Mouse (Mus musculus): ENCODE measurements around the gene Gatb.

Gatb gene

DNA sequence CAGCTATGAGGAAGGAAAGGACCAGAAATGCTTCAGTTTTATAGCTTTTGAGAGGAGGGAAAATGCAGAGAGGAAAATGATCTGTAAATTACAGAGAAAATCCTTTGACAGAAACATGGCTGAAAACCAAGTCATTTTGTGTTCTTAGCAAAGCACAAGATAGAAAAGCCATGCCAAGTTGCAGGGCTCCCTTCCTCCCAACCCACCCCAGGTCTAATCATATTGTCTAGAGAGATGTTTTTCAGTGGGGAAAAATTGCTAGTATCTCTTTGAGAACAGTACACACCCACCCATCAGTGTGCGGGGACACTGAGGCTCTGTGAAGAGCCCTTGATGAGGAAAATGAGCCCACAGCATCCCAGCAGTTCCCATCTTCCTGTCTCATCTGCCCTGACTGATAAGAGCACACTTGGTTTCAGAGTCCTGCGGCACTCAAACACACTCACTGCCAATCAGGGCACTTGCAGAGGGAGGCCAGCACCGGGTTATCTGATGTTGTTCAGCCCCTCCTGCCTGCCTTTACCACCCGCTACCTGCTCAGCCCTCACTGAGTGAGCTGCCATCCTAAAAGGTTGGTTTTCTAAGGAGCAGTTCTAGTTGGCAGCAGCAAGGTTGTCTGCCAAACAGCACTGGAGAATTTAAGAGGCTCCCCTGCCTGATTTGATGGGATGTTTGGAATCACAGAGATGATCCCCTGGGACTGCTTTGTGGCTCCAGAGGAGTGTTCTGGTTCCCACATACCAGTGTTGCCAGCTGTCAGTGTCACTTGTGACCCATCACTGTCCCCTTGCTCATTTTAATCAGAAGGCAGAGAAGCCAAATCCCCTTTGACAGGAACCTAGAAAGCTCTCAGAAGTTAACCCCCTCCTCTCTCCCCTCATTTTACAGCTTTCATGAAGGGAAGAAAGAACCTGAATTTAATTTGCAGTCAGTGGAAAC, 79.1 kb downstream of the Gatb start:
- DNase-seq (ENCODE audit: low spot score in 2 of 2), result no peak

DNA sequence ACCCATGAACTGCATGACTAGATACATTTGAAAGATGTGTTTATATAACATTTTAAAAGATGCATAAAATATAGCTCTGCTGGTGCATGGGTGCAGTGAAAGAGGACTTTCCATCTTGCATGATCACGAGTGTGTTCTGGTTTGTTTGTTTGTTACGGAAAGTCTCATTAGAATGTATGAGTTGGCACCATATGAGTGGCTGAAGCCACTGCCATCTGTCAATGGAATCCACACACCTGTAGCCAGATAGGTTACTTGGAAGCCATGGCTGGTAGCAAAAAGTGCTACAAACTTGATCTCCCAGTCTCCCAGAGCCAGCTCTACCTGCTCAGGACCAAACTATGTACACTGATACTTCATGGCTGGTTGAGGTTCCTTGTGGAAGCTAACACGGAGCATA, 81.6 kb downstream of the Gatb start:
- no peak for DNase-seq (ENCODE audit: low spot score in 2 of 2)

DNA sequence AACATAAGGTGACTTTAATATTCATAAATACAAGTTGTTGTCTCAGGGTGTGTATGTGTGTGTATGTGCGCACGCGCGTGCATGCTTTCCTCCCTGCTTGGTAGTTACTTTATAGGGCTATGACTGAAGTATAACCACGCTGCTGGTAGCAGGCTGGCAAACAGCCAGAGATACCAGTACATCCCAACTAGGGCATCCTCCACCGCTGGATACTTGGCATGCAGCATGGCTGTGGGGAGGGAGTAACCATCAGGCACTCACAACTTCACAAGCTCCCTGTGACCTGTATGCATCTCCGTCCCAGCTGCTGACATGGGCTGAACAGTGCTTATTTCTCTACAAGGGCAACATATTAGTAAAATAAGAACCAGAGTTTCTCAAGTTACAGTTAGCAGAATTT, 85.8 kb downstream of the Gatb start:
- DNase-seq (ENCODE audit: low spot score in 2 of 2), result no peak

DNA sequence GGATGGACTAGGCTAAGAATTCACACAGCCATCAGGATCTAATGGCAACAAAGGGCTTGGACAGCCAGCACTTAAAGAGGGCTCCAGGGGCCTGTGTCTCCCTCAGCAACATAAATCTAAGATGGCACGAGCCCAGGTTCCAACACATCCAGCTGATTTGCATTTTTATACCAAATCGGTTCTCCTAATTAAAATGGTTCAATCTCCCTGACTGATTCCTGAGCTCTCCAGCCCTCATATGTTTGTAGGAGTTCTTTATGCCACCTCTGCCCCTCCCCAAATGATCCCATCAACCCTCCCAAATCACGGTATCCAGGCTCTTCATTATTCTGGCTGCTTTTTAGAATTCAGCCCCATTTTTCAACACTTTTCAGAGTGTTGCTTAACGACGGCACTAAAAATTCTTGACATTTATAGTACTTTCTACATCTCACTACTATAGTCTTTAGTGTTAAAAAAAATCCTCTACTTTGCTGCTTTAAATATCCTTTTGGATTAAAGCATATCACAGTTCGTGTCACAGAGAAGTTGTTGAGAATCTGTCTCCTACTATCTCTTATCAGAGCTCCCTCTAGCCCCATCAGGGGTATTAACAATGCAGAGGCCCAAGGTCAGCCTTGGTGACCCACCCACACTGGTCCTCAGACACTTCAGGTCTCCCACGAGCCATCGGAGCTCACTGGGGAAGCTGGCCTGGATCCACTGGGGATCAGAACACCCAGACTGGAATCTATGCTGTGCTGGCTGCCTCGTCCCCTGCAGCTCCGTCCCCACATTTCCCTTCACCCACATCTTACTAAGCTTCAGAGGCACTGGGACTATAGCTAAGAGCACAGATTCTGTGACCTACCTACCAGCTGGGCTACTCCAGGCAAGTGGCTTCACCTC, 88.3 kb downstream of the Gatb start:
- DNase-seq (ENCODE audit: low spot score in 2 of 2), result peak in 1 of 2 experiments; percentile 49

DNA sequence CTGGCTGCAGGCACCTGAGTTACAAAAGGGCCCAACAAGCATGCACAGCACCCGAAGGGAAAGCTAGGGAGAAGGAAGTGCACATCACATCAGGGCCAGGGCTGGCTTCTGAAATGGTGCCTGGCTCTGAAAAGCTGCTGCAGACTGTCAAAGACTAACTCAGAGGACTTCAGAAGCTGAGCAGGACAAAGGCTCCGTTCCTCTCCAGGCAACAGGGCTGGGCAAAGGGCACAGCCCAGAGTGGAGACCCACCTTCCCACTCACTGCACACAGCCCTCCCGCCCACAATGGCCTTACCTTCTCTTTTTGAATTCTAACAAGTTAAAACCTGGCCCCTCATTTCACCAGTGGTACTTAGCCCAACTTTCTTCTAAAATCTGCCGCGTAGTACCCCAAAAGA, 89.9 kb downstream of the Gatb start:
- no peak for DNase-seq (ENCODE audit: low spot score in 2 of 2)

DNA sequence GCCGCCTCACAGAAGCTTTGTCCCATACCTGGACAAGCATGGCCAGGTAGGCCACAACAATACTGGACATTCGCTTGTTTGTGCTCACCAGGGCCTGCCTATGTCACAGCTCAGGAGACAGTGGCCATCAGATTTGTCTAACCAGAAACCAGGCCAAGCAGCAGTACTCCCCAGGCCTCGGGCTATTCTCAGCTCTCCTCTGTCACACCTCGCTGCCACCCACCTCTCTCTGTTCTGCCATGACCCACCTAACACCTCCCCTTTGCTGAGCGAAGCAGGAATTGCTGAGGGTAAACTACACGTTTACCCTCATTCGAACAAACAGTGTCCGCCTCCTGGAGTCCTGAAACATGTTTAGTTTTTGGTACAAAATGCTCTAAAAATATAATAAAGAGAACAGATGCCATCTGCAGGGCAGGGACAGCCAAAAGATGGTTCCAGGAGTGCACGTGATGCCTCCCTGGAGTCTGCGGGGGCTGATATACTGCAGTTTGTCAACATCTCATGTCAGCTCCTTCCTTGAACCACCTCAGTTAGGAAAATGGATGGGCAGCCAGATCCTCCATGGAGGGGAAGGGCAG, 90.8 kb downstream of the Gatb start:
- DNase-seq (ENCODE audit: low spot score in 2 of 2), result peak in 1 of 2 experiments; percentile 62

DNA sequence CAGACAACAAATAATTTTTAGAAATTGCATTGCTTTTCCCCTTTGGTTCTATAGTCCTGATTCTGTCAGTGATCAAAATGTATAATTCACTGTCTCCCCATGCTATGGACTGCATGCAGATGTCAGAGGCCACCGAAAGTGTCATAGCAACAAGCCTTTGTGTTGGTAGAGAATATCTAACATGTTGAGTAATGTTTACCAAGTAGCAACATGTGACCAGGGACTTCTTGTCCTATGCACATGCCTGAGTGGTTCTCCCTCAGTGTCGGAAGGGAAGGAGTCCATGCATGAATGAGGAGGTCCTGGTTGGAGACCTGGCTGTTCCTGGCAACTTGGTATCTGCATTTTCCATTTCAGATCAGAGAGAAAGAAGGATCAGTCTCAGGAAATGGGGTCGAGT, 92.2 kb downstream of the Gatb start:
- DNase-seq (ENCODE audit: low spot score in 2 of 2), result no peak

DNA sequence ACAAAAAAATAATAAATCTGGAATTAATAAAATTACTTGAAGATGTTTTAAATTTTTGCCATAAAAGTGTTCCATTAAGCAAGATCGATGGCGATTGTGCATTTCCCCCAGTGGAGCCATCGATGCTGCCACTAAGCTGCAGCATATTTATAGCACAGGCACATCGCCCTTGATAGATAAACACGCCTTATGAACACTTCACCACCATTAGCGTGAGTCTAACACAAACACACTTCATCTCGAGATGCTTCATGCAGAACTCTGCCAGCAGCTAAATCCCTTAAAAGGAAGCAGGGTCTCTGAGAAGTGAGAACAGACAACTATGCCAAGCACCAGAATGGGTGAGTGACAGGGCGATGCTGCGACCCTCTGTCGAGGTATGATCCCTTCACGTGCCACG, 92.8 kb downstream of the Gatb start:
- DNase-seq (ENCODE audit: low spot score in 2 of 2), result no peak

DNA sequence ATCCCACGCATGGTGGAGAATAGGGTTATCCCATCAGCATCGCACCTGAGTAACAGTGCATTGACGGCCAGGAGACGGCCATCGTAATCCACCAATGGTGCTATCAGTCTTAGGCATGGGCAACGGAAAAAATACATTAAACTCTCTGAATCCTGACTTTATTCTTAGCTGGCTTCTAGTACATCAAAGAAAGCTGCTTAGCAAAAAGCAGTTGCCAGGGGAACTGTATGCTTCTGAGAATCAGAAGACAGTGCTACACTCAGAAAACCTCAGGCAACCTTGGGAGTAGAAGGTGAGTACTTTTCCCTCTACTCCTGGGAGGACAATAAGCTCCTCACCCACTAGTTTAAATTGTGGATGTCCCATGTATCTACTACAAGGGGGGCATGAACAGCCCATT, 93.8 kb downstream of the Gatb start:
- no peak for DNase-seq (ENCODE audit: low spot score in 2 of 2)

DNA sequence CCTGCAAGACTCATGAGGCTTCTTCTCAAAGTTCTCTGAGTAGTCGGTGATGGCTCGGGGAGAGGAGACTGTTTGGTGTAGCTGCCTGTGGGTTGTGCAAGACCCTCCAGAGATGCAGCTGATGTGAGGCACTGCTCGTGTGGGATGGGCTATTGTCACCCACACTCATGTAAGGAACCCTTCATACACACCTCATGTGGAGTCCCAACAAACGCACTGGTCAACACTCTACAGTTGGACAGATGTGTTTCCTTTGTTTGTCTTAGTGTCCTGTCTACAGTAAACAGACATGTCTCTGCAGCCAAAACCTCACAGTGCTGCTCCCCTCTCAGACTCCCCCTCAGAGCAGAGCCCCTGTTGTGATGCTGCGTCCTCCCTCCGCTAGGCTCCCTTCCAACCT, 95.9 kb downstream of the Gatb start:
- no peak for DNase-seq (ENCODE audit: low spot score in 2 of 2)

DNA sequence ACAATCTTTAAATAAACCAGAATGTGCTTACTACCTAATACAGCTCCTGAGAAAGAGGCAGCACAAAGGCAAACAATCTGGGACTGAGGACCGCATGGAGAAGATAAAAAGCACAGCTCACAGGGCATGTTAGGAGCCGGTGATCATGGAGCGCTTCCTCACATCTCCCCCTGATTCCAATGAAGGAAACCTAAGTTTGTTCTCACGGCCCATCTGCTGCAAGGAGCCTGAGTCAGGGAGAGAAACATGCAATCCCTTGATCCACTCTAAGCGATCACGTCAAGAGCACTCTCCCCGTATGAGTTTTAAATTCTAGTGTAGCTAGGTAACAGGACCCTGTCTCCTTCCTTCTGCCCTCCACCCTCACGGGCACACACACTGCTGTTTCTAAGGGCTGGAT, 103.2 kb downstream of the Gatb start:
- no peak for DNase-seq (ENCODE audit: low spot score in 2 of 2)

DNA sequence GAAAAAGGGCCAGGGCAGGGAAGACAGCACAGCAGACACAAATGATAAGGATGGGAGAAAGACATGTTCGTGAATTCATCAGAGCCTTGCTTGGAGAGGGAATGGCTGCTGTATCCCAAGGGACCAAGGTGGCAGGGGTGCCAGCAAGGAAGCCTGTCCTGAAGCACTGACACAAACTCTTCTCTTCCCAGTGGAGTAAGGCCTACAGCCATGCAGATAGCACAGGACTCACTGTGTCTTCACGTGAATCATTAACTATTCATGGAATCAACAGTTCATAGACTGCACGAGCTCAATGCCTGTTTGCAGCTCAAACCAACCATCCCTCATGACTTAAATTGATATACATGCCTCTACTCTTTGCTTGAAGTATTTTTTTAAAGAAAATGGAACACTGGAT, 104.0 kb downstream of the Gatb start:
- no peak for DNase-seq (ENCODE audit: low spot score in 2 of 2)

DNA sequence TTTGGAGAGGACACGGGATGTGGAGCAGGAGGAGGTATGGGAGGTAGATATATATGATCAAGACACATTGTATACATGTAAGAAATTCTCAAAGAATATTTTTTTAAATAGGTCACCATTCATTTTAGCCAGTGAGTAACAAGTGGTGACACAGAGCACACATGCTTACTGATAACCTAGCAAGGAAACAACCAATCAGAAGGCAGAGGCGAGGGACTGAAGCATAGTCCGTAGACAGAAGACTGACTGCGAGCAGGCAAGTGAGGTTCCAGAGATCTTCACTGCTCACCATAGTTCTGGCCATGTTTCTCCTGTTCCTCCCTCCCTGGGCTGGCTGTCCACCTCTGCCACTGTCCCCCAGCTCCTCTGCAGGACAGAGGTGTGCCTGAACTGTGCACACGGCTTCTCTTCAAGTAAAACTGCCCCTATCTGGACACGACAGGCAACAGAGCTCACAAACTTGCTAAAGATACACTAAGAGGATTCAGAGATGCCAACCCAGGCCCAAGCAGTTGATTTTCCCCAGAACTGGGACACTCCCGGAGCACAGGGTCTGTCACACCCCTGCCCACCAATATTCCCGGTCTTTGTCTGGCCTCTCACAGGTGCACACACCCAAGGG, 105.5 kb downstream of the Gatb start:
- DNase-seq (ENCODE audit: low spot score in 2 of 2), result no peak

DNA sequence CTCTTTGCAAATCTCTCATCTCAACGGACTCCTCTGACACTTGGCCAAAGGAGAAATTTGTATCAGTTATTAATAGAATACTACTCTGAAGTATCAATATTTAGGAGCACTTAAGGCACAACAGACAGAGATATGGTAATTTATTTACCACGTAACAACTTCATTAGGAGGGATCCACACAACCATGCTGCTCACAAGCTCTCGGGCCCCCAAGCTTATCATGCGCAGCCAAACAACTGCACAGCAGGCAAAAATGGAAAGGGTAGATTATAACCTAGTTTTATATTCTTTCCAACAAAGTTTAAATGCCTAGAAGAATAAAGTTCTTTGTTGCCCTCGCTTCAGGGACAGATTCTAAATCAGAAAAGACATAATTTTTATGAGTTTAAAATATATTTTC, 106.0 kb downstream of the Gatb start:
- no peak for DNase-seq (ENCODE audit: low spot score in 2 of 2)

DNA sequence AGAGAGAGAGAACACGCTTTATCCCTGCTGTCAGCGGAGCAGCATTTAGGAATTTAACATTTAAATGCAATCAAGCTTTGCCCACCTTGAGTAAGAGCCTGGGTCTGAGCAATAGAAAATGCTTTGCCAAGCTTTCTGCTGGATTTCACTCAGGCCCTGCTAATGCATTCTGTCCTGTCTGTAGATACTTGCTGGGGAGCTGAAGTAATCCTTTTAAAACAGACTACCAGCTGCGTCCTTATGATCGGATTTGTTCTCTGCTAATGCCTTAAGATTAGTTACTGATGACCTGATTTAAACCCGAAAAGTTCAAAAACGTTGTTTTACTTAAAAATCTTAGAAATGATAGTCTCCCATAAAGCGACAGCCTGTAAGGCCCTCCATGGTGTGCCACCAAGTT, 107.2 kb downstream of the Gatb start:
- DNase-seq (ENCODE audit: low spot score in 2 of 2), result no peak

DNA sequence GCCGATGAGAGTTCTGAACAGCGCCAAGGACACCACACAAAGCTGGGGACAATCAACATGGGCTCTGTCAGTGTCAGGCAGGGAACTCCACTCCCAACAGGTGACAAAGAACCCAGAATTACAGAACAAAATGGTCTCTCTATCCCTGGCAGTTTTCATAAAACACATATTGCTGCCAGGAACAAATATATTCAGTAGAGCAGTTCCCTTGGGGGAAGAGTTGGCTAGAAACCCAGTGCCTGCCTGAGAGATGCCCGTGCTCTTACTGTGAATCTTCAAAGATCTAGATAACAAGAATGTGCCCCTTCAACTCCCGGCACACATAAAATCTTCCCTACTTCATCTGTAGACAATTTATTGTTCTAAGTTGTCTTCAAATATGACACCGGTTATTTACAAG, 109.7 kb downstream of the Gatb start:
- no peak for DNase-seq (ENCODE audit: low spot score in 2 of 2)

DNA sequence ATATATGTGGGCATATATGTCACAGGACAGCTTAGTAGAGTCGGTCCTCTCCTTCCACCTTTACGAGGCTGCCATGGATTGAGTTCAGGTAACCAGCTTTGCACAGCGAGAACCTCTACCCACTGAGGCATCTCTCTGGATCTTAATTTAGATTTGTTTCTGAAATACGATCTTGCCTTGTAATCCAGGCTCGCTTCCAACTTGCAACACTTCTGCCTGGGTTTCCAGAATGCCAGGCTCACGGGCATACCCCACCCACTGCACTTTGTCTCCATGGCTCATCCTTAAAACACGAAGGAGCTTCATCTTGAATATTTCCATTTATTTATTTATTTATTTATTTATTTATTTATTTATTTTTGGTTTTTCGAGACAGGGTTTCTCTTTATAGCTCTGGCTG, 111.4 kb downstream of the Gatb start:
- no peak for DNase-seq (ENCODE audit: low spot score in 2 of 2)

DNA sequence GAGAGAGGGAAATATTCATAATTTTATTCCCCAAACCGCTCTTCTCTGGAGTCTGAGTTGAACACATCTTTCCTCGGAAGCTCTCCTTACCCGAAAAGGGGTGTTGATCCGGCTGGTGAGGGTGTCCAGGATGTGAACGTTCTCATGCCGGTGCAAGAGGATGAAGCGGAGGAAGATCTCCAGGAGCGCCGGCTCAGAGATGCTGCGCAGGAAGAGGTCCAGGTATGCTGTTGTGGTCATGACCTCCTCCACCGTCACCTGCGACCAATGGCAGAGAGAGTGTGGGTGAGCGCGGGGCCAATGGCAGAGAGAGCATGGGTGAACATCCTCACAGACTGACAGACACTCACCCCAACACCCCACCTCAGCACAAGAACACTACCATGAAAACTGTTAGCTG, 114.4 kb downstream of the Gatb start:
- DNase-seq (ENCODE audit: low spot score in 2 of 2), result no peak

DNA sequence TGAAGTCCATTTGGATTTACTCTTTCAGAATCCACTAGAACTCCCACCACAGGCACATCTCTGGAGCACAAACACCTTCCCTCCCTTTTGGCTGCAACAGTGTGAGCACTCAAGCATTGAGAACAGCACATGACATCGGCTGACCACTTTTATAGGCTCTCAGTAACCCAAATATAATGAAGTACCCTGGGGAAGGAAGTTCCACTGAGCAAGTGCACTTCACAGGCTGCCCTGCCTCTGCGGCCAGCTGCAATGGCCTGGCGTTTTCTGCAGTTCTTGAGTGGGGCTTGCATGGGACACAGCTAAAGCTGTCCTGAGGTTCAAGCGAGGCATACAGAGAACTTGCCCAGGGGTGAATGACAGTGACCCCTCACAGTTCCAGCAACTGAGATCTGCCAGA, 117.2 kb downstream of the Gatb start:
- no peak for DNase-seq (ENCODE audit: low spot score in 2 of 2)

DNA sequence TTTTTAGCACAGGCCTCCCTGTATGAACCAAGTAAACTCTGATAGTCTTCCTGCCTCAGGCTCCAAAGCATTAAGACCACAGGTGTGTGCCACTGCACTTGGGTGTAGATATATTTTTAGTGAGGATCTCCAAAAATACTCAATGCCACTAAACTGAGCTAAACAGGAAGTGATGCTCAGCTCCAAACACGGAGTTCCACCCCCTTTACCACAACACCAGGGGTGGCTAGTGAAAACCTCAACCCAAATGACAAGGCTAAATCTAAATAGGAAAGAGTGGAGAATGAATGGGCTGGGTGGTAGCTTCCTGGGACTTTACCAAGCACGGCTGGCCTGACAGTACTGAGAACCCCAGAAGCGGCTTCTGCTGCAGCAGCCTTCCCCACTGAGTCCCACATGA, 119.1 kb downstream of the Gatb start:
- DNase-seq (ENCODE audit: low spot score in 2 of 2), result no peak

DNA sequence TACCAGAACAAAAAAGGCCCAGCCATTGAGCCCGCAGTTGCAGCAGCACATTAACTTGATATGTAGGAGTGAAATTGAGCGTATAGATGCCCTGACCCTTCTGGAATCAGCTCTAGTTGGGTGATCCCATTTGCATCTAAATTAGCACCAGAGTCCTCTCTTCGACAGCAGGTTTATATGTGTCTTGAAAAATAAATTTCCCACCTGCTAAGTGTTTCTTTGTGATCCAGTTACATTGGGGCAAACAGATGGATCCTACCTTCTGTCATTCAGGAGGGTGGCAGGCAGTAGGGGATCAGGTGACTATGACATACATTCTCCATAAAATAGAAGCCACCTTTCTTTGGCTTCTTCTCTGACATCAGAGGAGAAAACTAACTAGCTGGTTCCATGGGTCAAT, 121.1 kb downstream of the Gatb start:
- no peak for DNase-seq (ENCODE audit: low spot score in 2 of 2)

DNA sequence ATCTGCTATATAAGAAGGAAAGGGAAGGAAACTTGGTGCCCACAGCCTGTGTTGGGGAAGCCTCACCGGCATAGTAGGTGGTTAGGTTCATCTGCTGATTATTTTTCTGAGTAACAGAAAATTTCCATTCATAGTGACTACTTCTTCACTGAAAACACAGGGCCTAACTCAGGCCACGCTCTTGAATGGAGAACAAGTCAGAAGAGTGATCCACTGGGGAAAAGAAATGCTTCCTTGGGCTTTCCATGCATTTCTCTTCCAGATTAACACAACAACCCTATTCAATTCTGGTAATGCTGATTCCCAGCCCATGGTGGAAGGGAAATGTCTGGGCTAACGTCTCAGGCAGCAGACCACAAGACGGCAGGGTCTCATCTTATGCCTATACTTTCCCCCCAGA, 124.6 kb downstream of the Gatb start:
- DNase-seq (ENCODE audit: low spot score in 2 of 2), result no peak
